Mouse (Mus musculus) WW6 (cell line): Measurements from ENCODE around the gene Dctn3.
A peak's percentile ranks its signal among the peaks of the same experiment; 100 is the strongest.
"Not testable (repeated sequence)": the region's sequence is repeated elsewhere in the genome, so short reads cannot be mapped to it uniquely, and the experiment has no call there.

ENCODE experiments used
- DNase-seq: peaks from one replicate; pipeline ENCODE4 v3.0.0-alpha.2; 2013; ENCODE audit warnings: low read depth, low spot score

The Dctn3 gene

GRCm38 (mm10) chr4:41738256-41738603, 15.3 kb upstream of the Dctn3 start:
- DNase-seq, result no peak

- DNase-seq, result no peak
These were observed 14.8 kb upstream of the Dctn3 start for GRCm38 (mm10) chr4:41737602-41738255.

- no peak for DNase-seq
These were observed 8.2 kb upstream of the Dctn3 start, which contains the start of gene Arid3c for GRCm38 (mm10) chr4:41731052-41731765. TSS of gene Arid3c (minus strand) at chr4:41731142.

GRCm38 (mm10) chr4:41726826-41727621, 4.1 kb upstream of the Dctn3 start:
- no peak for DNase-seq

GRCm38 (mm10) chr4:41716834-41717233, 6.1 kb downstream of the Dctn3 start:
- DNase-seq, result no peak

- no peak for DNase-seq
These were observed 7.4 kb downstream of the Dctn3 start for GRCm38 (mm10) chr4:41715596-41715995.

- DNase-seq, result no peak
These were observed 7.9 kb downstream of the Dctn3 start for GRCm38 (mm10) chr4:41715082-41715481.

- no peak for DNase-seq
These were observed 8.7 kb downstream of the Dctn3 start for GRCm38 (mm10) chr4:41714276-41714675.

GRCm38 (mm10) chr4:41713197-41714067, 9.5 kb downstream of the Dctn3 start, which contains the start of gene Rpp25l:
TSS of gene Rpp25l (minus strand) at chr4:41713534.
- DNase-seq, result peak; percentile 65

GRCm38 (mm10) chr4:41712421-41713196, 10.4 kb downstream of the Dctn3 start:
- no peak for DNase-seq

GRCm38 (mm10) chr4:41711705-41712375, 11.1 kb downstream of the Dctn3 start:
- DNase-seq, result no peak

- DNase-seq, result no peak
These were observed 12.7 kb downstream of the Dctn3 start for GRCm38 (mm10) chr4:41710229-41710628.

GRCm38 (mm10) chr4:41708192-41708745, 14.7 kb downstream of the Dctn3 start:
- DNase-seq, result no peak

GRCm38 (mm10) chr4:41707011-41707535, 15.9 kb downstream of the Dctn3 start:
- peak; percentile 75 for DNase-seq

- DNase-seq, result no peak
These were observed 16.8 kb downstream of the Dctn3 start for GRCm38 (mm10) chr4:41705922-41706754.

GRCm38 (mm10) chr4:41704651-41705050, 18.3 kb downstream of the Dctn3 start:
- DNase-seq, result no peak

GRCm38 (mm10) chr4:41702226-41702625, 20.7 kb downstream of the Dctn3 start:
- not testable (repeated sequence) for DNase-seq

- not testable (repeated sequence) for DNase-seq
These were observed 22.7 kb downstream of the Dctn3 start for GRCm38 (mm10) chr4:41700224-41700623.
